Mouse (Mus musculus) limb, embryonic 11.5 days (tissue): ENCODE results near the gene Gck. TPM values are rescaled to one million over a fixed set of nuclear protein-coding genes. Genes with fewer than 3 reads are reported as not detected.
A peak's percentile ranks its signal among the peaks of the same experiment; 100 is the strongest.
"Not testable (repeated sequence)": the region's sequence is repeated elsewhere in the genome, so short reads cannot be mapped to it uniquely, and the experiment has no call there.

ENCODE experiments used
- ATAC-seq: fragments of 200-750 bp; cut with Nextera tagmentation; 2 replicates; pipeline ENCODE4 v1.8.0; 2017; ENCODE audit warnings: low read depth; ENCODE audit not compliant: insufficient number of reproducible peaks, low FRiP score, low TSS enrichment
- DNase-seq: peaks from one replicate; pipeline ENCODE4 v3.0.0-alpha.2; 2015; ENCODE audit warnings: low spot score
- H3K27ac ChIP-seq: fragments of 300-500 bp; sonication (generic); replicated peaks from 2 replicates; pipeline ENCODE4 v1.5.1; 2014; ENCODE audit warnings: low read depth, mild to moderate bottlenecking, low read length
- H3K27me3 ChIP-seq: fragments of 300-500 bp; sonication (generic); 2 replicates; pipeline ENCODE4 v1.6.1; 2014; ENCODE audit warnings: mild to moderate bottlenecking, low read length, mixed read lengths; ENCODE audit not compliant: control insufficient read depth, insufficient read depth
- H3K36me3 ChIP-seq: fragments of 300-500 bp; sonication (generic); 2 replicates; pipeline ENCODE4 v1.6.1; 2014; ENCODE audit warnings: mild to moderate bottlenecking, low read length, moderate library complexity, mixed read lengths; ENCODE audit not compliant: control insufficient read depth, insufficient read depth
- H3K4me1 ChIP-seq: fragments of 300-500 bp; sonication (generic); 2 replicates; pipeline ENCODE4 v1.6.1; 2014; ENCODE audit warnings: low read length, mixed read lengths; ENCODE audit not compliant: control insufficient read depth, insufficient read depth
- H3K4me2 ChIP-seq: fragments of 300-500 bp; sonication (generic); 2 replicates; pipeline ENCODE4 v1.6.1; 2014; ENCODE audit warnings: low read depth, mild to moderate bottlenecking, moderate library complexity; ENCODE audit not compliant: severe bottlenecking
- H3K4me3 ChIP-seq: fragments of 300-500 bp; sonication (generic); 2 replicates; pipeline ENCODE4 v1.5.1; 2014; ENCODE audit warnings: low read depth, low read length
- H3K9ac ChIP-seq: fragments of 300-500 bp; sonication (generic); 2 replicates; pipeline ENCODE4 v1.6.1; 2014; ENCODE audit warnings: mild to moderate bottlenecking, low read length
- H3K9me3 ChIP-seq: fragments of 300-500 bp; sonication (generic); 2 replicates; pipeline ENCODE4 v1.6.1; 2016; ENCODE audit warnings: low read length; ENCODE audit not compliant: control insufficient read depth
- WGBS: fragments of 180-500 bp; shearing (Covaris S2); extraction: QIAGEN DNeasy Blood & Tissue Kit; methylation state at CpG from one replicate; pipeline ENCODE4 v1.1.7; 2014; 5-methylcytosine and 5-hydroxymethylcytosine counted together
- polyA plus RNA-seq: library from polyadenylated mRNA; unstranded; fragments of >200 nt; fragmentation: Nextera tagmentation; extraction: Ambion mirVana; gene quantifications from 2 replicates; pipeline ENCODE4 v1.2.1, GENCODE M21; 2014

Gck gene
- polyA plus RNA-seq, 1 experiment from 2014 or later = 0.41 TPM

DNA sequence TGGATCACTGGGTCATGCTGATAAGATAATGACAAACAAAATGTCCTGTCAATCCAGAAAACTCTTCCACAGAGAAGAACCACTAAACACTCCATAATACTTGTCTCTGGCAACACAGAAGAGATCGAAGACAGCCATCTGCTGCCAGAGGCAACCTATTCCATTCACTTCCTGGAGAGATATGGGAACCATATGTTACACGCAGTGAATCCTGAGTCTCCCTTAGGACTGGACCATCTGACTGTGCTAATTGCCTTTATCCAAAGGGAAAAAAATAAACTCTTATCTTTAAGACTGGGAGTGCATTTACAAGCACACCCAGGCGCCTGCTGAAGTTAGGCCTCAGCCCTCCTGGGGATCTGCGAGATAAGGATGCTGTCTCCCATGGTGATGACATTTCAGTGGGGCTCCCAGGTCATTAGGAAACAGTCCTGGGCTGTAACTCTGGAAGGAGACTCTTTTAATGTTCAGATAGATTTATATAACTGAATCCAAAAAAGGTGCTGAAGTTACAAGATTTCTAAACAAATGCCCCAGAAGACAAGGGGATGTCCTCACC is 57.0 kb downstream of the Gck start:
- H3K9me3 ChIP-seq = no peaks in the 10 kb centered on the region
- no peak for ATAC-seq
- H3K27ac ChIP-seq = no peak overlapping the region
- H3K36me3 ChIP-seq = no peaks in the 10 kb centered on the region
- no peak for DNase-seq
- 17% methylated on average over 4 of the region's 4 CpGs for WGBS
- no peak overlapping the region for H3K4me3 ChIP-seq
- peaks cover 19% of the 10 kb centered on the region for H3K4me1 ChIP-seq
- no peak overlapping the region for H3K4me2 ChIP-seq
- no peak overlapping the region for H3K9ac ChIP-seq
- no peaks in the 10 kb centered on the region for H3K27me3 ChIP-seq

DNA sequence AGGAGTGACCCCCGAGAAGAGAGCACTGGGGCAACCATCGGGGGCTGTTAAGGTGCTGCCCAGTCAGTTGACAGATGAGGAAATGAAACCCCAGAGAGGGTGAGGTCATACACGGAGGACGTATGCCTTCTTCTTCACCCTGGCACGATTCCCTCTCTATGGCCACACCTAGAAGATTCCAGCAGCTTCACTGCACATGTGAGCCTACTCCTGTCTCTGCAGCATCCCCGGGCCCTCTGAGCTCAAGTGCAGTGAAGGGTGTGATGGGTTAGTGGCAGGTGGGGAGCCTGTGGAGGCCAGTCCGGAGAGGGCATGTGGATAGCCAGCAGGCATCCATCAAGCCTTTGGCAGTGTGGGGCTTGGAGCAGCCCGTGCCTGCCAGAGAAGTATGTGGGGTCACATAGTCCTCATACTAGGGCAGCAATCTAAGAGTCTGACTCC is 57.7 kb downstream of the Gck start:
- Histone ChIP-seq H3K9ac (no peak overlapping the region), H3K9me3 (no peaks in the 10 kb centered on the region), H3K27ac (no peak overlapping the region), H3K4me1 (peaks cover 13% of the 10 kb centered on the region), H3K36me3 (no peaks in the 10 kb centered on the region), H3K4me2 (no peak overlapping the region), H3K4me3 (no peak overlapping the region), H3K27me3 (no peaks in the 10 kb centered on the region)
- ATAC-seq (no peak), DNase-seq (no peak)
- 48% methylated on average over 8 of the region's 8 CpGs for WGBS

DNA sequence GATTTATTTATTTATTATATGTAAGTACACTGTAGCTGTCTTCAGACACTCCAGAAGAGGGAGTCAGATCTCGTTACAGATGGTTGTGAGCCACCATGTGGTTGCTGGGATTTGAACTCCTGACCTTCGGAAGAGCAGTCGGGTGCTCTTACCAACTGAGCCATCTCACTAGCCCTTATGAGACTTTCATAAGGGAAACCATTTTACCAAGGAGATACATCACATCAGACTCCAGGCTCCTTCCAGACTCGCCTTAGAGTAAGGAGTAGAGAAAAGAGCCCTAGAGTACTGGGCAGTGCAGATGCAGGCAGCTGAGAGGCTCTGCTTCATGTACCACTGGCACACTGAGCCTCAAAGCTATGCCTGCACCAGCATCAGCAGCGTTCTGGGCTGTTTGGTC is 61.3 kb downstream of the Gck start:
- H3K27ac ChIP-seq = not testable (repeated sequence)
- peaks cover 10% of the 10 kb centered on the region; the same call in 1 of the 2 replicates for H3K4me1 ChIP-seq

DNA sequence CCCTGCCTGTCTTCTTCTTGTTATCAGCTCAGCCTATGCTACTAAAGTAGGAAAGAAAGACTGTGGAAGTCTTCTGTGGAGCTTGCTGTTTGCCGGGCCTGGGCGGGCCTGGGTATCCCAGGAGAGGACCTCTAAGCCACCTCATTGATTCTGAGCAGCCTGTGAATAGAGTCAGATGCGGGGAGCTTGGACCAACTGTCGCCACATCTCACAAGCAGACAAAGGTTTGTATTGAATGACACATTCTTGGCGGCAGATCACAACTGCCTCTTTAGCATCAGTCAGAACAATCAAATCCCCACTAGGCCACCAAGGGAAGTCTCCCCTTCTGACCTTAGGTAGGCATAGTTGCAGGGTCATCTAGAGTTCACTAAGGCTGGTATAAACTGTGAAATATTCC is 62.6 kb downstream of the Gck start:
- WGBS = 70% methylated on average over 5 of the region's 5 CpGs
- Histone ChIP-seq H3K9me3 (no peaks in the 10 kb centered on the region), H3K36me3 (no peaks in the 10 kb centered on the region), H3K4me1 (peaks cover 10% of the 10 kb centered on the region; the same call in 1 of the 2 replicates), H3K27me3 (no peaks in the 10 kb centered on the region), H3K4me3 (no peak overlapping the region), H3K9ac (no peak overlapping the region), H3K27ac (no peak overlapping the region), H3K4me2 (no peak overlapping the region)
- DNase-seq = no peak
- no peak for ATAC-seq

More for the DNA sequence above, 61.3 kb downstream of the Gck start:
- H3K4me2 ChIP-seq, H3K4me3 ChIP-seq, H3K36me3 ChIP-seq, H3K9me3 ChIP-seq, H3K9ac ChIP-seq, H3K27me3 ChIP-seq, ATAC-seq: not testable (repeated sequence)
- 37% methylated on average over 5 of the region's 5 CpGs for WGBS
- peak; percentile 36 for DNase-seq

DNA sequence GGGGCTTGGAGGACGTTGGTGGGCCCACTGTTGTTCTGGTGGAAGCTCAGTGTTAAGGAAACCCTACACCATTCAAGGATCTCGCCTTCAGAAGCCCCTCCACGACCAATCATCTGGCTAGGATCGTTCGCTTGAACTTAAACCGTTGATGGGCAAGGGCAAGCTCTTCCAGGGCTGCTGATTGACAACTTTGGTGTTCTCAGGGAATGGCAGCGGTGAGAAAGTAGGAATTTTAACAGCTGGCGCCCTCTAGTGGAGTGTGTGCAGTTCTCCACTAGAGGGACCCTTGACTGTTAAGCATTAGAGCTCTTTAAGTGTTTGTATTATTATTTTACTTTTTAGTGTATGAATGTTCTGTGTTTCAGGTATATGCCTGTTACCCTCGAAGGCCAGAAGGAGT is 63.7 kb downstream of the Gck start:
- H3K9me3 ChIP-seq = no peaks in the 10 kb centered on the region
- 17% methylated on average over 9 of the region's 9 CpGs for WGBS
- DNase-seq = peak; percentile 78
- no peak overlapping the region for H3K9ac ChIP-seq
- no peak overlapping the region for H3K4me2 ChIP-seq
- H3K27me3 ChIP-seq = no peaks in the 10 kb centered on the region
- H3K36me3 ChIP-seq = no peaks in the 10 kb centered on the region
- H3K4me3 ChIP-seq = no peak overlapping the region
- no peak for ATAC-seq
- H3K27ac ChIP-seq = no peak overlapping the region
- H3K4me1 ChIP-seq = peaks cover 10% of the 10 kb centered on the region; the same call in 1 of the 2 replicates

DNA sequence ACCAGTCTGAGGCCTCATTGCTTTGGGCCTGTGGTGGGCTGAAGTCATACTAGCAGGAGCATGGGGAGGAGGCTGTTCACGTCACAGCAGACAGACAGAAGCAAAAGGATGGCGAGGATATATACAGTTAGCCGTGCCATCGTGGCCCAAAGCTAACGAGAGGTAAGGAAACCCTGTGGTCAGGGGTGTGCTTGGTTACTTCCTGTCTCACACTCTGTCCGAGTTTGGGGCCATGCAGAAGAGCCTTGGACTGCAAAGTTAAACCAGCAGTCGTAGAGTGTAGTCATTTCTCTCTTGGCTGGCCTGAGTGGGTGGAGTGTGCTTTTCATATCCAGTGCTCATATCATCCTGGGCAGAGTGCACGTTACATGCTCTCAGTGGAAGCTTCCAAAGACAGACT is 67.4 kb downstream of the Gck start:
- no peak overlapping the region for H3K27ac ChIP-seq
- no peaks in the 10 kb centered on the region; the same call in 1 of the 2 replicates for H3K4me1 ChIP-seq
- no peak overlapping the region for H3K4me3 ChIP-seq
- no peaks in the 10 kb centered on the region for H3K9me3 ChIP-seq
- ATAC-seq (no peak), DNase-seq (no peak)
- H3K36me3 ChIP-seq = no peaks in the 10 kb centered on the region
- WGBS = 73% methylated on average over 8 of the region's 8 CpGs
- H3K4me2 ChIP-seq = no peak overlapping the region
- H3K9ac ChIP-seq = 0 out of 2 replicates have a peak overlapping the region, but pooled peaks have one; percentile 4
- H3K27me3 ChIP-seq = no peaks in the 10 kb centered on the region

DNA sequence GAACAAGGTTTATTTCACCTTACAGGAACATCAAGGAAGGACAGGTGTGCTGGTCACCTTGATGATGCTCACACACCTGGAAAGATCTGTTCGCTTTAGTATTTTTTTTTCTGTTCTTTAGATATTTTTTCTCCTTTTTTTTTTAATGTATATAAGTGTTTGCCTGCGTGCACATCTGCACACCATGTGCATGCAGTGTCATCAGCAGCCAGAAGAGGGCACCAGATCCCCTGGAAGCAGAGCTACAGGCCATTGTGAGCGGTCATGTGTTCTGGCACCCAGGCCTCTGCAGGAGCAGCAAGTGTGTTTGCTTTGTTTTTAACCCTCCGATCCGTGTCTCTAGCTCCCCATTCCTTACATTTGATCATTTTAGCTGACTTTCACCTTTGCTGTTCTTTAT is 70.0 kb downstream of the Gck start:
- ATAC-seq (no peak), DNase-seq (peak; percentile 83)
- peaks cover 1% of the 10 kb centered on the region; the same call in 1 of the 2 replicates for H3K36me3 ChIP-seq
- H3K4me2 ChIP-seq = no peak overlapping the region
- no peaks in the 10 kb centered on the region for H3K9me3 ChIP-seq
- H3K27ac ChIP-seq = no peak overlapping the region
- H3K4me3 ChIP-seq = no peak overlapping the region
- WGBS = 60% methylated on average over 5 of the region's 5 CpGs
- no peak overlapping the region for H3K9ac ChIP-seq
- H3K4me1 ChIP-seq = peaks cover 6% of the 10 kb centered on the region
- H3K27me3 ChIP-seq = no peaks in the 10 kb centered on the region

DNA sequence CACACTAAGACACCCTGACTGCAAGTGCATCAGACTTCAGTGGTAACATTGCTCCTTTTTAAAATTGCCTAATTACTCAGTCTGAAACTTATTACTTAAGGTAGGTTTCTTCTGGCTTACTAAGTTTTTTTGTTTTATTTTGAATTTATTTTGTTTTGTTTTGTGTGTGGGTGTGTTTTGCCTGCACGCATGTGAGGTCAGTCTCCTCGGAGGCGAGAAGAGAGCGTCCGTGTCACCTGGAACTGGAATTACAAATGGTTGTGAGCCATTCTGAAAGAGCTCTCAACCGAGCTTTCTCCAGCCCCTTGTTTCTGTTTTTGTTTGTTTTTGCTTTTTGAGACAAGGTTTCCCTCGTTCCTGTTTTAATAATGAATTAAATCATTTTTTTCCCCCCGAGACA is 71.2 kb downstream of the Gck start:
- peak overlapping the region; percentile 77 for H3K27ac ChIP-seq
- ATAC-seq = no peak
- peak overlapping the region; percentile 53 for H3K4me2 ChIP-seq

More for the DNA sequence above, 71.2 kb downstream of the Gck start:
- Histone ChIP-seq H3K4me3 (peak overlapping the region; percentile 58), H3K27me3 (no peaks in the 10 kb centered on the region), H3K9ac (peak overlapping the region; percentile 58), H3K4me1 (peaks cover 6% of the 10 kb centered on the region), H3K36me3 (peaks cover 12% of the 10 kb centered on the region), H3K9me3 (no peaks in the 10 kb centered on the region)
- no peak for DNase-seq
- 59% methylated on average over 8 of the region's 8 CpGs for WGBS
